Mouse (Mus musculus): ENCODE results near the gene Lsm2.

Lsm2 gene

GRCm38 (mm10) chr17:34981690-34982180 lies at the start of gene Lsm2:
TSS of gene Lsm2 (plus strand) at chr17:34981862.
- Histone ChIP-seq H3K4me3 (replicated peaks; ENCODE audit: low read length) (peak within 1 kb of the TSS; percentile 95), H3K36me3 (ENCODE audit: insufficient read depth, low read length) (peaks cover 39% of the 10 kb centered on the region), H3K4me1 (replicated peaks; ENCODE audit: low read depth, low read length) (peaks cover 65% of the 10 kb centered on the region), H3K27me3 (ENCODE audit: insufficient read depth, low read length) (peaks cover 21% of the 10 kb centered on the region), H3K9me3 (ENCODE audit: low read length) (no peaks in the 10 kb centered on the region)
- no peak for TF ChIP-seq NANOG (IDR thresholded peaks at IDR 0.05; ENCODE audit: borderline replicate concordance, low read length)
- TF ChIP-seq CTCF (conservative IDR thresholded peaks at IDR 0.05; ENCODE audit: low read length) = no peak
- no peak for TF ChIP-seq POU5F1 (IDR thresholded peaks at IDR 0.05; ENCODE audit: borderline replicate concordance, low read length)

DNA sequence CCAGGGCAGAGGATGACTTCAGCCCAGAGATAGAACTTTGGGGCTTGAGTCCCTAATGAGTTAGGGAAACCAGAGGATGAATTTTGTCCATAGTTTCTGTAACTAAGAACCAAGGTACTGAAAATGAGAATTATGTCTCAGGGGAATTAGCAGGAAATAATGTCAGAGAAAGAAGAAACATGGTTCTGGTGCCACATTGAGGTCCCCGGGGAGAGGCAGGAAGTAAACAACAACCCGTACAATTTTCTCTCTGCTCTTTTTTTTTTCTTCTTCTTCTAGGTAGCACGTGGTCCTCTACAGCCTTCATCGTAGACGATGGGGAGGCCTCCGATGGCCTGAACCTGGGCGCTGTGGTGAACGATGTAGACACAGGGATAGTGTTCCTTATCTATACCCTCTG lies 49.4 kb upstream of the Lsm2 start:
- Histone ChIP-seq H3K4me1 (replicated peaks; ENCODE audit: low read depth, low read length) (peaks cover 61% of the 10 kb centered on the region), H3K4me3 (replicated peaks; ENCODE audit: low read length) (peak overlapping the region; percentile 91), H3K27me3 (ENCODE audit: insufficient read depth, low read length) (peaks cover 35% of the 10 kb centered on the region), H3K36me3 (ENCODE audit: insufficient read depth, low read length) (peaks cover 32% of the 10 kb centered on the region), H3K9me3 (ENCODE audit: low read length) (no peaks in the 10 kb centered on the region)
- TF ChIP-seq CTCF (conservative IDR thresholded peaks at IDR 0.05; ENCODE audit: low read length) (no peak), NANOG (IDR thresholded peaks at IDR 0.05; ENCODE audit: borderline replicate concordance, low read length) (no peak), POU5F1 (IDR thresholded peaks at IDR 0.05; ENCODE audit: borderline replicate concordance, low read length) (no peak)

DNA sequence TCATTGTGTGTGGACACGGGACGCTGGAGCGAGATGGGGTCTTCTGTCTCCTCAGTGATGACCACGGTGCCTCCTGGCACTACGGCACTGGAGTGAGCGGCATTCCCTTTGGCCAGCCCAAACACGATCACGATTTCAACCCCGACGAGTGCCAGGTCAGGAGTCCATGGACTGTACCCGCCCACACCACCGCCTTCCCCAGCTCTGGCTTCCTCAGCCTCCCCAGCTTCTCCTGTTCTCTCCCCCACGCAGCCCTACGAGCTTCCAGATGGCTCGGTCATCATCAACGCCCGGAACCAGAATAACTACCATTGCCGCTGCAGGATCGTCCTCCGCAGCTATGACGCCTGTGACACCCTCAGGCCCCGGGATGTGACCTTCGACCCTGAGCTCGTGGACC lies 47.6 kb upstream of the Lsm2 start:
- Histone ChIP-seq H3K36me3 (ENCODE audit: insufficient read depth, low read length) (peaks cover 32% of the 10 kb centered on the region), H3K9me3 (ENCODE audit: low read length) (no peaks in the 10 kb centered on the region), H3K27me3 (ENCODE audit: insufficient read depth, low read length) (peaks cover 35% of the 10 kb centered on the region), H3K4me3 (replicated peaks; ENCODE audit: low read length) (peak overlapping the region; percentile 55), H3K4me1 (replicated peaks; ENCODE audit: low read depth, low read length) (peaks cover 44% of the 10 kb centered on the region)
- TF ChIP-seq NANOG (IDR thresholded peaks at IDR 0.05; ENCODE audit: borderline replicate concordance, low read length) = no peak
- TF ChIP-seq POU5F1 (IDR thresholded peaks at IDR 0.05; ENCODE audit: borderline replicate concordance, low read length) = no peak

DNA sequence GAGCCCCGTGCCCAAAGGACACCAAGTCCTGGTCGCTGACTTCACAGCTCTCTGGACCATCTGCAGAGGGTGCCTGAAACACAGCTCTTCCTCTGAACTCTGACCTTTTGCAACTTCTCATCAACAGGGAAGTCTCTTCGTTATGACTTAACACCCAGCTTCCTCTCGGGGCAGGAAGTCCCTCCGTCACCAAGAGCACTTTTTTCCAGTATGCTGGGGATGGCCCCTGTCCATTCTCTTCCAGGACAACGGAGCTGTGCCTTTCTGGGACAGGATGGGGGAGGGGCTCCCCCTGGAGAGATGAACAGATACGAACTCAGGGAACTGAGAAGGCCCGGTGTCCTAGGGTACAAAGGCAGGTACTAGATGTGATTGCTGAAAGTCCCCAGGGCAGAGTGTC lies 46.8 kb upstream of the Lsm2 start:
- Histone ChIP-seq H3K36me3 (ENCODE audit: insufficient read depth, low read length) (peaks cover 32% of the 10 kb centered on the region), H3K4me1 (replicated peaks; ENCODE audit: low read depth, low read length) (peaks cover 40% of the 10 kb centered on the region), H3K27me3 (ENCODE audit: insufficient read depth, low read length) (peaks cover 35% of the 10 kb centered on the region), H3K9me3 (ENCODE audit: low read length) (no peaks in the 10 kb centered on the region), H3K4me3 (replicated peaks; ENCODE audit: low read length) (0 out of 2 replicates have a peak overlapping the region, but pooled peaks have one; percentile 55)
- no peak for TF ChIP-seq POU5F1 (IDR thresholded peaks at IDR 0.05; ENCODE audit: borderline replicate concordance, low read length)
- no peak for TF ChIP-seq CTCF (conservative IDR thresholded peaks at IDR 0.05; ENCODE audit: low read length)
- no peak for TF ChIP-seq NANOG (IDR thresholded peaks at IDR 0.05; ENCODE audit: borderline replicate concordance, low read length)

DNA sequence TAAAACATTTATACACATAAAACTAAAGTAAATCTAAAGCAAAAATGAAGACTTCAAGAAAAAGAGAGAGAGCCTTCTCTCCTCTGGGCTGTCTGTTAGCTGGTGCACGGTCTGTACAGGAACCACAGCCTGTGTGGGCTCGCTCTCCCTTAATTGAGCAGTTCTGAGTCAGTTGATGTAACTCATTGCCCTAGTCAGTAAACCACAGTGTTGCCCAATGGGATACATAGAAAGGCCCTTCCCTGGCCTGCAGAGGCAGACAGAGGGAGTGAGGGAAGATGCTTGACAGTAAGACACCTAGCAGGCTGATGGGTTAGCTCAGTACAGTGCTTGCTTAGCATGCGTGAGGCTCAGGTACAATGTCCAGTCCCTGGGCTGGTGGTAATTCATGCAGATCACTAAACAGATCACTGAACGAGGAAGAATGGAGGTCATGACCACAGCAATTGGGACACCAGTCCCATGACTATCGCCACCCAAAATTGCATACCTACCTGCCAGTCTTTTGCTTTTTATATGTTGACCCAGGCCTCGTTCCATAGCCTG lies 43.6 kb upstream of the Lsm2 start:
- H3K4me3 ChIP-seq (replicated peaks; ENCODE audit: low read length) = no peak overlapping the region
- TF ChIP-seq POU5F1 (IDR thresholded peaks at IDR 0.05; ENCODE audit: borderline replicate concordance, low read length) (no peak), CTCF (conservative IDR thresholded peaks at IDR 0.05; ENCODE audit: low read length) (no peak), NANOG (IDR thresholded peaks at IDR 0.05; ENCODE audit: borderline replicate concordance, low read length) (no peak)

DNA sequence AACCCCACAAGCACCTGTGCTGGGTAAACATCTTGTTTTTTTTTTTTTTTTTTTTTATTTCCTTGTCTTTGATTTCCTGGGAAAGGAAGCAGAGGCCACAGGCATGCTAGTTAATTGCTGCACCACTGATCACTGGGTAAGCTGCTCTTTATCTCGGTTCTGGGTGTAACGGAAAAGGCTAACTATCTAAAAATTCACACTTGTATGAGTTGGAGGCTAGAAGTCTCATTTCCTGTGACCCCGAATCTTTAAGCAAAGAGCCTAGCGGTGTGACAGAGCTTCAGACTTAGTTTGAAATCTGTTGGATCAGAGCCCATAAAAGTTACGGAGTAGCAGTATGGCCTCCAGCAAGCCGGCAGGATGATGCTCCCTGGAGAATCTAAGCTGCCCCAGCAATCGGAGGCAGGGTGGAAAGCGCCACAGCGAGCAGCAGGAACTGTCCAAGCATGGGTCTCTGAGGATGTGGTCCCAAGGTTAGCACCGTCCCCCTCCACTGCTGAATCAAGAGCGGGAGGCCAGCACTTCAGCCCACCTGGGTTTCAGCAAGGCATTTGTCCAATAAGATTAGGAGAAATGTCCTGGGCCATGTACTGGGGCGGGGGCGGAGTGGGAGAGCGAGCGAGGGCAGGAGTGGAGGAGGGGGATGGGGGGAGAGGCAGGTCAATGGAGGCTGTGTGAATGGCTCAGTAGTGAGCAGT lies 40.2 kb upstream of the Lsm2 start:
- no peak for TF ChIP-seq CTCF (conservative IDR thresholded peaks at IDR 0.05; ENCODE audit: low read length)
- no peak for TF ChIP-seq NANOG (IDR thresholded peaks at IDR 0.05; ENCODE audit: borderline replicate concordance, low read length)
- no peak for TF ChIP-seq POU5F1 (IDR thresholded peaks at IDR 0.05; ENCODE audit: borderline replicate concordance, low read length)
- H3K9me3 ChIP-seq (ENCODE audit: low read length) = no peaks in the 10 kb centered on the region
- no peaks in the 10 kb centered on the region for H3K27me3 ChIP-seq (ENCODE audit: insufficient read depth, low read length)
- H3K4me1 ChIP-seq (replicated peaks; ENCODE audit: low read depth, low read length) = peaks cover 19% of the 10 kb centered on the region
- no peaks in the 10 kb centered on the region for H3K36me3 ChIP-seq (ENCODE audit: insufficient read depth, low read length)
- peak overlapping the region; percentile 64 for H3K4me3 ChIP-seq (replicated peaks; ENCODE audit: low read length)

More for the DNA sequence above, 43.6 kb upstream of the Lsm2 start:
- H3K27me3 ChIP-seq (ENCODE audit: insufficient read depth, low read length) = peaks cover 19% of the 10 kb centered on the region
- H3K36me3 ChIP-seq (ENCODE audit: insufficient read depth, low read length) = peaks cover 25% of the 10 kb centered on the region
- H3K9me3 ChIP-seq (ENCODE audit: low read length) = no peaks in the 10 kb centered on the region
- peaks cover 39% of the 10 kb centered on the region for H3K4me1 ChIP-seq (replicated peaks; ENCODE audit: low read depth, low read length)

DNA sequence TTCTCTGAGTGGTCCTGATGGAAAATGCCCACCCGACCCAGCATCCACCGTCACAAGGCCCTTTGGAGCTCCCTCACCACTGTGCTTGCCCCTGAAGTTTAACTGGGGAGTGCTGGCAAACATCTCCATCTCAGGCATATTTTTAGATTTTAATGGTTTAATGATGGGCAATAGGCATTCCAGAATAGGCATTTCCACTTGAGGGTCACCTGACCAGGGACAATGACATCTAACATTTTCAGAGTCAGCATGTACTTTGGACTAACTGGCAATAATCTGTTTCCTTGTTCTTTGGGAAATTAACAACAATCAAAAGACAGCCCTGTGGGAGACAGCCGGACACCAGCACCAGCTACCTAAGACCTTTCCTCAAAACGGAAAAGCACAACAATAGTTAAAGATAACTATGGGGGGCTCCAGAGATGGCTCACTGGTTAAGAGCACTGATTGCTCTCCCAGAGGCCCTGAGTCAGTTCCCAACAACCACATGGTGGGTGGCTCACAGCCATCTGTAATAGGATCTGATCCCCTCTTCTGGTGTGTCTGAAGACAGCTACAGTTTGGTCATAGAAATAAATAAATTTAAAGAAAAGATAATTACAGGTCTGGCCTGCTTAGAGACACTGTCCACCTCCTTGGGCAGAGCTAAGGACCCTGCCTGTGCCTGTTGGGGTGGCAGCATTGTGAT lies 38.4 kb upstream of the Lsm2 start:
- no peaks in the 10 kb centered on the region for H3K36me3 ChIP-seq (ENCODE audit: insufficient read depth, low read length)
- H3K9me3 ChIP-seq (ENCODE audit: low read length) = no peaks in the 10 kb centered on the region
- H3K27me3 ChIP-seq (ENCODE audit: insufficient read depth, low read length) = no peaks in the 10 kb centered on the region
- H3K4me3 ChIP-seq (replicated peaks; ENCODE audit: low read length) = no peak overlapping the region
- TF ChIP-seq CTCF (conservative IDR thresholded peaks at IDR 0.05; ENCODE audit: low read length) (no peak), NANOG (IDR thresholded peaks at IDR 0.05; ENCODE audit: borderline replicate concordance, low read length) (no peak), POU5F1 (IDR thresholded peaks at IDR 0.05; ENCODE audit: borderline replicate concordance, low read length) (no peak)
- peaks cover 19% of the 10 kb centered on the region for H3K4me1 ChIP-seq (replicated peaks; ENCODE audit: low read depth, low read length)

DNA sequence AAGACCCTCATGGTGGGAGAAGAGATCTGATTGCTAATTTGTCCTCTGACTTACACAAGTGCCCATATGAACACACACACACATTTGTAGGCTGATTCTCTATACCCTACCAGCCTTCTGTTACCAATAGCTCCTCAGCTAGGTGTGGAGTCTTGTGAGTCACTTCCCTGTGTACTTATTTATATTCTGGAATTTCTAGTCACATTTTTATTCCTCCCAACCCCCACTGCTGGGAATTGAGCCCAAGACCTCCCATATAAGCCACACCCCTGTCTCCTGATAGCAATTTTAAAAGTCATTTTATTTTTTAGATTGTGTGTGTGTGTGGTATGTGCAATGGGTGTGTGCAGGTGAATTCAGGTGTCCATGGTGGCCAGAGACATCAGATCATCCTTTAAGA lies 37.3 kb upstream of the Lsm2 start:
- H3K27me3 ChIP-seq (ENCODE audit: insufficient read depth, low read length) = no peaks in the 10 kb centered on the region
- no peak for TF ChIP-seq CTCF (conservative IDR thresholded peaks at IDR 0.05; ENCODE audit: low read length)
- no peak for TF ChIP-seq NANOG (IDR thresholded peaks at IDR 0.05; ENCODE audit: borderline replicate concordance, low read length)
- TF ChIP-seq POU5F1 (IDR thresholded peaks at IDR 0.05; ENCODE audit: borderline replicate concordance, low read length) = no peak

More for the DNA sequence above, 37.3 kb upstream of the Lsm2 start:
- H3K4me1 ChIP-seq (replicated peaks; ENCODE audit: low read depth, low read length) = peaks cover 19% of the 10 kb centered on the region
- no peaks in the 10 kb centered on the region for H3K9me3 ChIP-seq (ENCODE audit: low read length)
- H3K4me3 ChIP-seq (replicated peaks; ENCODE audit: low read length) = no peak overlapping the region
- H3K36me3 ChIP-seq (ENCODE audit: insufficient read depth, low read length) = peaks cover 1% of the 10 kb centered on the region; the same call in 1 of the 2 replicates
